Mouse (Mus musculus) adrenal gland, postnatal 10 days (tissue): ENCODE data around the gene Mast4. TPM values are rescaled to one million over a fixed set of nuclear protein-coding genes. Genes with fewer than 3 reads are reported as not detected.

Source experiments
- DNase-seq: peaks from one replicate; pipeline ENCODE4 v3.0.0; 2021; ENCODE audit warnings: mixed read lengths
- total RNA-seq, 2 experiments: library from RNA; stranded (reverse); gene quantifications; 2 replicates each; pipeline ENCODE4 v1.2.3; 2021

Mast4 gene
- total RNA-seq, 2 experiments from 2014 or later: 38.8 to 58.3 TPM

GRCm38 (mm10) chr13:102919741-102920140, 414.6 kb downstream of the Mast4 start:
- DNase-seq: no peak

- no peak for DNase-seq
These were observed 415.7 kb downstream of the Mast4 start for GRCm38 (mm10) chr13:102918616-102919015.

DNA sequence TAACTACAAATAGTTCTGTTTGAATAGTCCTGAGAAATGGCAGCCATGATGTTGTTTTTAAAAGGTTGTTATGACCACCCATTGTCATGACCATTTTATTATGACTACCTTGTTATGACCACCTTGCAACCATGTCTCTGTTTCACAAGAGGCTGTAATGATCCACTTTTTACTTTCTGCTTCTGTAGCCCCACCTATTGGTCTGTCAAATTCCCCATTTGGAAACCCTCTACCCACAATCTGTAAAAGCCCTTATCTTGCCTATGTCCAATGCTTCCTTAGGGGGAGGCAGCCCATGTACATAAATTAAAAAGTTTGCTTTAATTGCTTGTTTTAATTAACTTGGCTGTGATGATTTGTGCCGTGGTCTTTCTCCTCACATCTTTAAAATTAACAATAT, 419.0 kb downstream of the Mast4 start:
- DNase-seq: no peak

- no peak for DNase-seq
These were observed 419.5 kb downstream of the Mast4 start for GRCm38 (mm10) chr13:102914800-102915199.

- DNase-seq: no peak
These were observed 420.4 kb downstream of the Mast4 start for GRCm38 (mm10) chr13:102913919-102914318.

DNA sequence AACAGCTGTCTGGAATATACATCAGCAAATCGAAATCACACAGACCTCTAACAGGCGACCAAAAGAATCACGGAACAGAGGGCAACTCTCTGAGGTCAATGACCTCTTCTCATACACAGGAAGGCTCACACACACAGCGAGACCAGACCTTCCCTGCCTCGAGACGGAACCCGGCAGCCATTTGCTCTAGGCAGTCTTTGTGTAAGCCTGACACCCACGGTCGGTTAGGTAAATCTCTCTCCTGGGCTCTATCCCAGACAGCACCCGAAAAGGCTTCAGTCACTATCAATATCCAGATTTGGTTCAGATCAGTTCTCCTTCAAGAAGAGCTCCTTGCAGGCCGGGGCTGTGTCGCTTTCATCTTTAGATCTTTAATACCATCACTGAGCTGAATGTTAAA, 421.4 kb downstream of the Mast4 start:
- no peak for DNase-seq

- no peak for DNase-seq
These were observed 424.5 kb downstream of the Mast4 start for GRCm38 (mm10) chr13:102909654-102910418.

DNA sequence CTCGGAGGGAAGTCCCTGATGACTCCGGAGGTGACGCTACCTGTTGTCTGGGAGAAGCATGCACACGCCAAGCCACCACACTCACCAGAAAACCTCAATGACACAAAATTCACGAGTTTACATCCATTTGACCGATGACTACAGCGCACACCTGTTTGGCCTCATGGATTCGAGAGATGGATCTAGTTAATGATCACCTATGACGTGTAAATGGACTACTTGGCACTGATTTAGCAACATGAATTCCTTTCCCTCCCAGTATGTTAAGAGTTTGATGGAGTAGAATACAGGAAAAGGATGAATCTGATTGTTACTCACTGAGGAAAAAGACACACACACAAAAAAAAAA, 427.7 kb downstream of the Mast4 start:
- DNase-seq: no peak

DNA sequence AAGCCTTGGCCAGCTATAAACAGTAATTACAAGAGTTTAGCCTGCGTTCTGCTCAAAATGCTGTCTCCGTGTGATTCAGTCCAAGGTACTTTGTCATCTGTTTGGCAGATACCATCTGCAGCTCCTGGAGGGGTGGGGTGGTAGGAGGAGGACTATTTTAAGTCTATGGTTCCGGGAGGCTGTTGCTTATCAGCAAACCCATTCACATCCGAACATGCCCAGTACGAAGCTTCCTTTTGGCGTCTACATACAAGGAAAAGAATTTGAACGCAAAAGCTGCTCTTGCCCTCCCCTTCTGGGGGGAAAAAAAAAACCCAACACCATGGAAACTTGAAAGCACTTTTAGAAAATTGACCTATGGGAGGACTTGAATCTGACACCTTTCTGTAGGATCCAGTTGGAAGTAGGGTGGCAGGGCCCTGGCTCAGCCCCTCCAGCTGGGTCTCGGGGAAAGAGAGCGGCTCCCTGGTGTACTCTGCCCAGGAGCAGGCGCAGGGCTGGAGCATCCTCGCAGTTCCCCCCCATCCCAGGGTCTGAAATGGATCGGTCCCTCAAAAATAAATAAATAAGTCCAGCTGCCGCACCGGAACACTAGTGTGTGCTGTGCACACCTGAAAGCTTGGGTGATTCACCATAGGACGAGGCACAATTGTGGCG, 428.2 kb downstream of the Mast4 start:
- peak; percentile 75 for DNase-seq

- DNase-seq: peak; percentile 33
These were observed 428.8 kb downstream of the Mast4 start for GRCm38 (mm10) chr13:102905361-102905950.

DNA sequence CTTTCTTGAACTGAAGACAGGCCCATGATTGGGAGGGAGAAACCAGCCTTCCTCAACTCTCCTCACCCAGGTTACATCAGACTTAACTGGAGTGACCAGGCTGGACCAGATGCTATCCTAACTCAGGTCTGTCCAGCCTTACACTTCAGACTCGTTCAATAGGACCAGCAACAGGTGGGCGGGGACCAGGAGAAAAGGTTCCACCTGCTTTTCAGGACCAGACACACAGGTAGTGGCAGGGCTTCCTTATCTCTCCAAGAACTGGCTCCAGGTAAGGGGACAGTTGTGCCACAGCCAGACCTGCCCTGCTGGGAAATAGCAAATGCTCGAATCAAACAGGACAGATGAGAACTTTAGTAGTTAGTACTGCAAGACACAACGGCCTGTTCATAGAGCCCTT, 430.6 kb downstream of the Mast4 start:
- DNase-seq: no peak

DNA sequence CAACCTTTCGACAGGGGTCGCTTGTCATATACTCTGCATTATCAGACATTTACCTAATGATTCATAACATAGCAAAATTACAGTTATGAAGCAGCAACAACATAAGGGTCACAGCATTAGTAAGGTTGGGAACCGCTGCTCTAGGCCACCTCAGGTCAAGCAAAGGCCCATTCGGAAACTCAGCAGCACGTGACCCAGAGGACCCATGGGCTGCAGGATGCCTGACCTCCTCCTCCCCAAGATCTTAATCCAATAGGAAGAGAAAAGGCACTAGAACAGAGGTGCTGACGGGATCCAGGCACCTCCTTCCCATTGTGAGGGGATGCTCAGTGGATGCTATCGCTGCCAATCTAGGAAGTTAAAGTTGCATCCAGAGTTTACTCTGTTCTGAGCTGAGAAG, 432.2 kb downstream of the Mast4 start:
- DNase-seq: no peak

DNA sequence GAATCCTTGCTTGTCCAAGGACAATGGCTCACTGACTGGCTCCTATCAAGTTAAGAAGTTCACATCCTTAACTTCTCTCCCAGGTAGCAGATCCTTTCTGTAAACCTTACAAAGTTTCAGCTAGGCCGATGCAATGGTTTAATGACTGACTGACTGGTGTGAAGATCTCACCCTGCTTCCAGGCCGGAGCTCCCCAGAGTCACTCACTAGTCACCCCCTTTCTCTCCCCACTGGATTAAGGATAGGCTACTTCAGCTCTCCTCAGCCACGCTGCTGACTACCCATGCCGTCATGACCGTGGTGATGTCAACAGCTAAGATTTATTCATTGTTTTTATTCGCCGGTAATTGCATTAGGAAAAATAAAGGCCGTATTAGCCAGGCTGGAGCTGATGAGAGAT, 433.8 kb downstream of the Mast4 start:
- no peak for DNase-seq

GRCm38 (mm10) chr13:102900083-102900420, 434.2 kb downstream of the Mast4 start:
- DNase-seq: no peak

DNA sequence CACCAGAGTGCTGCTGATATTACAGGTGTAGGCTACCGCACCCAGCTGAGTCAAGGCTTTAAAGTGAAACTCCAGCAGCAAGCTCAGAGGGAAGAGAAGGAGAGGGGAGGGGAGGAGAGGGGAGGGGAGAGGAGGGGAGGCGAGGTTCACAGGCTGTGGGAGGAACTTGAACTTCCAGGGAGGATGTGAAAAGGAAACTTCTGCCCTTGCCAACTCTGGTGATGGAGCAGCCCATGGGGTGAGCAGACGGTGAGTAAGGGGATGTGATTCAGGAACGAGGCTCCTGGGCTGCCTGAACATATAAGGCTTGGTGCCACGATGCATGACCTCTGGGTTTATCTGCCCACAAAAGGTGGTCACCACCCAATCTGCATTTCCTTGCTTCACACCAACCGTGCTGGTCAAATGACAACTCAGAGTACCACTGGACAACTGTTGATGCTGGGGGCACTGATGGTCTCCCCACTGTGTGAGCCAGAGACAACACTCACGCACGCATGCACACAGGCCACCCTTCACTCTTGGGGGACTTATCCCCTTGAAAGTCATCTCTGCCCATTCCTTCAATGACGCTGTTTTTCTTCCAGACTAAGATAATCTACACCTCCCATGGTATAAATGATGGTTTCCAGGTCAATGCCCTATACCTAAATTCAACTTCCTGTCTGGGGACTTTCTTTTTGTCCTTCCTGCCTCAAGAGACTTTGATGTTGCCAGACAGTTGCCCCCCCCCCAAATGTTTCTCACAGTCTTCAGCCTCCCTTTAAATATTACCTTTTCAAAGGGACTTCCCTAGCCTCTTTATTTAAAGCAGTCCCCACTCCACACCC, 434.8 kb downstream of the Mast4 start:
- no peak for DNase-seq

- DNase-seq: peak; percentile 75
These were observed 435.7 kb downstream of the Mast4 start for GRCm38 (mm10) chr13:102898374-102899131.

GRCm38 (mm10) chr13:102896322-102896721, 438.0 kb downstream of the Mast4 start:
- DNase-seq: no peak

DNA sequence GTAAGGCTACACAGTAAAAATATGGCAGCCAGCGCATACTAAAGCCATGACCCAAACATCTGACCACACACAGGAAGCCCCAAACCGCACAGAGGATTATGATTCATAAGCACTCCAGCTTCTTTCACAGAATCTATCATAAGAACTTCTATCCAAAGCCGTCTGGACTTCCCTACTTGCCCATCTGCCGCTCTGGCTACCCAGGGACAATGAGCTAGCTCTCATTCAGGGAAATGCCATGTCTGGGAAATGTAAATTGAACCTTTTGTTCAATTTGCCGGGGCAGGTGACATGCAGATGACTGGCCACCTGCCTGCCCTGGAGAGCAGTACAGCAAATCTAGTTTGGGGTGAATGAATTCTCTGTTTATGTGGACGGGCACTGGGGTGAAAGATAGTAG, 438.4 kb downstream of the Mast4 start:
- no peak for DNase-seq

GRCm38 (mm10) chr13:102894287-102895234, 439.7 kb downstream of the Mast4 start:
- no peak for DNase-seq

DNA sequence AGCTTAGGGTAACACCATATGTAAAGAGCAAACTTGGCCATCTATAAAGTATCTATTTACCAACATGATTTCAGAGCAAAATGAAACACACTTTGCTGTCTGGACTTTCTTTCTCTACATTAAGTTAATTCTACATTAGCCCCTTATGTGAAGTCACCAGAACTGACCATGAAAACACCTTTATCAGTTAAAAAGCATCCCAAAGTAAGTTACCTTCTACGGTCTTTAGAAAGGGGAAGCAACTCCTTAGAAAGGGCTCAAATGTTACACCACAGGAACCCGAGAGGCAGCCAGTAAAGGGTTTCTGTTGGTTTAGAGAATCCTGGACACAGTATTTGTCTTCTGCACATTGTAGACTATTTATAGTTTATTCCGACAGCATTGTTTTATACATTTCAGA, 441.5 kb downstream of the Mast4 start:
- no peak for DNase-seq

DNA sequence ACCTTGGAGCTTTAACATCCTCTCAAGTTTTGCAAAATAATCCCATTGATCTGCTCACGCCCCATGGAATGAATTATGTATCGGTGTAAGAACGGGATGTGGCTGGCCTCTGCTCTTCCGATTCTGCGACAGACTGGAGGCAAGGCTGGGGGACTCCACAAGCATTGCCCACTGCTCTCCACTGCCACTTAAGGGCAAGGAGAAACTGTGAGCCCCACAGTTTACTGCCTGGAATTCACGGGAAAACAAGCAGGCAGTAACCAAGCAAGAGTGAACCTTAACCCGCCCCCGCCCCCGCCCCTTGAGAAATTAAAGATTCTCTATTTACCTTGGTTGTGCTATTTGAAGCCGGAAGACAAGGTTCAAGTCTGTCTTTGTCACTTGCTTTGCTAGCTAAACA, 444.3 kb downstream of the Mast4 start:
- no peak for DNase-seq
